Mouse (Mus musculus): ENCODE measurements around the gene Lrfn3. TPM values are rescaled to one million over a fixed set of nuclear protein-coding genes. Genes with fewer than 3 reads are reported as not detected.
A peak's percentile ranks its signal among the peaks of the same experiment; 100 is the strongest.

The Lrfn3 gene
- polyA plus RNA-seq, 1 experiment from 2014 or later, result 10.7 TPM

GRCm38 (mm10) chr7:30308076-30309005 is 54.2 kb downstream of the Lrfn3 start, which contains the start of gene Alkbh6:
Gene Alkbh6 (plus strand): TSS chr7:30308717.
- WGBS, result 3% methylated on average over 27 of the region's 27 CpGs

GRCm38 (mm10) chr7:30306083-30306779 is 56.3 kb downstream of the Lrfn3 start:
- ATAC-seq (ENCODE audit: low FRiP score, low read depth), result no peak
- Histone ChIP-seq H3K27ac (no peak overlapping the region), H3K4me2 (replicated peaks) (no peak overlapping the region), H3K36me3 (peaks cover 54% of the 10 kb centered on the region), H3K4me1 (peaks cover 16% of the 10 kb centered on the region), H3K27me3 (replicated peaks) (no peaks in the 10 kb centered on the region), H3K9ac (no peak overlapping the region), H3K9me3 (no peaks in the 10 kb centered on the region), H3K4me3 (no peak overlapping the region)
- WGBS, result 91% methylated on average over 16 of the region's 16 CpGs

More at GRCm38 (mm10) chr7:30308076-30309005, 54.2 kb downstream of the Lrfn3 start, which contains the start of gene Alkbh6:
- H3K27me3 ChIP-seq (replicated peaks), result no peaks in the 10 kb centered on the region
- peaks cover 16% of the 10 kb centered on the region for H3K4me1 ChIP-seq
- peaks cover 50% of the 10 kb centered on the region for H3K36me3 ChIP-seq
- peak within 1 kb of the TSS; percentile 72 for H3K9ac ChIP-seq
- H3K27ac ChIP-seq, result no peak within 1 kb of the TSS; the same call in 1 of the 2 replicates
- peak within 1 kb of the TSS; percentile 90 for H3K4me2 ChIP-seq (replicated peaks)
- H3K4me3 ChIP-seq, result peak within 1 kb of the TSS; percentile 68
- no peaks in the 10 kb centered on the region for H3K9me3 ChIP-seq
- peak; percentile 99 for ATAC-seq (ENCODE audit: low FRiP score, low read depth)

Other genes with a start within 250 kb of the Lrfn3 start
- 11.5 and 12.3 TPM in 2 replicates for gene Zfp382, start 240.8 kb downstream of the Lrfn3 start, polyA plus RNA-seq (2016; fragmentation: Nextera tagmentation; extraction: Ambion mirVana)
- 14.6 and 15.6 TPM in 2 replicates for gene Zfp146, start 193.0 kb downstream of the Lrfn3 start, polyA plus RNA-seq (2016; fragmentation: Nextera tagmentation; extraction: Ambion mirVana)
- 2.9 and 5.8 TPM in 2 replicates for gene Cox7a1, start 178.6 kb downstream of the Lrfn3 start, polyA plus RNA-seq (2016; fragmentation: Nextera tagmentation; extraction: Ambion mirVana)
- 73.3 and 78.3 TPM in 2 replicates for gene Capns1, start 164.0 kb downstream of the Lrfn3 start, polyA plus RNA-seq (2016; fragmentation: Nextera tagmentation; extraction: Ambion mirVana)
- gene Polr2i, start 130.8 kb downstream of the Lrfn3 start, polyA plus RNA-seq (2016; fragmentation: Nextera tagmentation; extraction: Ambion mirVana), result 156 and 166 TPM in 2 replicates
- gene Tbcb, start 130.5 kb downstream of the Lrfn3 start, polyA plus RNA-seq (2016; fragmentation: Nextera tagmentation; extraction: Ambion mirVana), result 292 and 299 TPM in 2 replicates
- gene Ovol3, start 127.0 kb downstream of the Lrfn3 start, polyA plus RNA-seq (2016; fragmentation: Nextera tagmentation; extraction: Ambion mirVana), result not detected in 2 replicates
- 0.52 and 0.78 TPM in 2 replicates for gene Thap8, start 82.7 kb downstream of the Lrfn3 start, polyA plus RNA-seq (2016; fragmentation: Nextera tagmentation; extraction: Ambion mirVana)
- gene Wdr62, start 82.4 kb downstream of the Lrfn3 start, polyA plus RNA-seq (2016; fragmentation: Nextera tagmentation; extraction: Ambion mirVana), result 6.6 and 9.7 TPM in 2 replicates
- 74.3 and 87.2 TPM in 2 replicates for gene Clip3, start 71.0 kb downstream of the Lrfn3 start, polyA plus RNA-seq (2016; fragmentation: Nextera tagmentation; extraction: Ambion mirVana)
- 93.4 and 95.9 TPM in 2 replicates for gene Alkbh6, start 54.1 kb downstream of the Lrfn3 start, polyA plus RNA-seq (2016; fragmentation: Nextera tagmentation; extraction: Ambion mirVana)
- 21.8 and 24.3 TPM in 2 replicates for gene Syne4, start 48.0 kb downstream of the Lrfn3 start, polyA plus RNA-seq (2016; fragmentation: Nextera tagmentation; extraction: Ambion mirVana)
- not detected in 2 replicates for gene E130208F15Rik, start 41.0 kb downstream of the Lrfn3 start, polyA plus RNA-seq (2016; fragmentation: Nextera tagmentation; extraction: Ambion mirVana)
- 25.9 and 26.7 TPM in 2 replicates for gene Sdhaf1, start 38.9 kb downstream of the Lrfn3 start, polyA plus RNA-seq (2016; fragmentation: Nextera tagmentation; extraction: Ambion mirVana)
- 22.6 and 23.2 TPM in 2 replicates for gene Tyrobp, start 51.0 kb upstream of the Lrfn3 start, polyA plus RNA-seq (2016; fragmentation: Nextera tagmentation; extraction: Ambion mirVana)
- 0.72 and 1.2 TPM in 2 replicates for gene Hcst, start 57.1 kb upstream of the Lrfn3 start, polyA plus RNA-seq (2016; fragmentation: Nextera tagmentation; extraction: Ambion mirVana)
- gene Nfkbid, start 59.0 kb upstream of the Lrfn3 start, polyA plus RNA-seq (2016; fragmentation: Nextera tagmentation; extraction: Ambion mirVana), result 1.4 and 2.1 TPM in 2 replicates
- gene Aplp1, start 82.8 kb upstream of the Lrfn3 start, polyA plus RNA-seq (2016; fragmentation: Nextera tagmentation; extraction: Ambion mirVana), result 368 and 386 TPM in 2 replicates
- 13.5 and 14.6 TPM in 2 replicates for gene Kirrel2, start 94.9 kb upstream of the Lrfn3 start, polyA plus RNA-seq (2016; fragmentation: Nextera tagmentation; extraction: Ambion mirVana)
- gene Nphs1, start 95.5 kb upstream of the Lrfn3 start, polyA plus RNA-seq (2016; fragmentation: Nextera tagmentation; extraction: Ambion mirVana), result 2.0 and 3.3 TPM in 2 replicates
- not detected in 2 replicates for gene Prodh2, start 130.8 kb upstream of the Lrfn3 start, polyA plus RNA-seq (2016; fragmentation: Nextera tagmentation; extraction: Ambion mirVana)
- 78.3 and 90.0 TPM in 2 replicates for gene Arhgap33, start 172.3 kb upstream of the Lrfn3 start, polyA plus RNA-seq (2016; fragmentation: Nextera tagmentation; extraction: Ambion mirVana)
- 5.4 and 6.0 TPM in 2 replicates for gene Hspb6, start 189.4 kb upstream of the Lrfn3 start, polyA plus RNA-seq (2016; fragmentation: Nextera tagmentation; extraction: Ambion mirVana)
- 9.7 and 11.0 TPM in 2 replicates for gene Proser3, start 189.5 kb upstream of the Lrfn3 start, polyA plus RNA-seq (2016; fragmentation: Nextera tagmentation; extraction: Ambion mirVana)
- 52.8 and 53.4 TPM in 2 replicates for gene Lin37, start 197.1 kb upstream of the Lrfn3 start, polyA plus RNA-seq (2016; fragmentation: Nextera tagmentation; extraction: Ambion mirVana)
- gene U2af1l4, start 200.5 kb upstream of the Lrfn3 start, polyA plus RNA-seq (2016; fragmentation: Nextera tagmentation; extraction: Ambion mirVana), result 83.8 and 87.9 TPM in 2 replicates
- 16.2 and 17.1 TPM in 2 replicates for gene Gm49396, start 200.6 kb upstream of the Lrfn3 start, polyA plus RNA-seq (2016; fragmentation: Nextera tagmentation; extraction: Ambion mirVana)
- gene Psenen, start 200.9 kb upstream of the Lrfn3 start, polyA plus RNA-seq (2016; fragmentation: Nextera tagmentation; extraction: Ambion mirVana), result 137 and 143 TPM in 2 replicates
- gene Igflr1, start 202.7 kb upstream of the Lrfn3 start, polyA plus RNA-seq (2016; fragmentation: Nextera tagmentation; extraction: Ambion mirVana), result 4.1 and 5.7 TPM in 2 replicates
- gene Kmt2b, start 226.0 kb upstream of the Lrfn3 start, polyA plus RNA-seq (2016; fragmentation: Nextera tagmentation; extraction: Ambion mirVana), result 12.2 and 13.7 TPM in 2 replicates
- 0.22 and 0.47 TPM in 2 replicates for gene Zbtb32, start 236.1 kb upstream of the Lrfn3 start, polyA plus RNA-seq (2016; fragmentation: Nextera tagmentation; extraction: Ambion mirVana)